Mouse (Mus musculus) limb, embryonic 12.5 days (tissue): ENCODE results near the gene Tmem141. TPM values are rescaled to one million over a fixed set of nuclear protein-coding genes. Genes with fewer than 3 reads are reported as not detected.

ENCODE experiments used
- ATAC-seq: fragments of 200-750 bp; cut with Nextera tagmentation; 2 replicates; pipeline ENCODE4 v1.8.0; 2017; ENCODE audit warnings: low read depth, moderate TSS enrichment; ENCODE audit not compliant: insufficient number of reproducible peaks, insufficient read depth, low FRiP score, low TSS enrichment
- H3K27ac ChIP-seq: fragments of 300-500 bp; sonication (generic); 2 replicates; pipeline ENCODE4 v1.5.1; 2016; ENCODE audit warnings: mild to moderate bottlenecking, moderate library complexity
- H3K27me3 ChIP-seq: fragments of 300-500 bp; sonication (generic); 2 replicates; pipeline ENCODE4 v1.6.1; 2016; ENCODE audit warnings: mild to moderate bottlenecking, moderate library complexity
- H3K36me3 ChIP-seq: fragments of 300-500 bp; sonication (generic); 2 replicates; pipeline ENCODE4 v1.6.1; 2016; ENCODE audit warnings: mild to moderate bottlenecking, moderate library complexity
- H3K4me1 ChIP-seq: fragments of 300-500 bp; sonication (generic); replicated peaks from 2 replicates; pipeline ENCODE4 v1.6.1; 2016
- H3K4me2 ChIP-seq: fragments of 300-500 bp; sonication (generic); 2 replicates; pipeline ENCODE4 v1.6.1; 2016; ENCODE audit warnings: mild to moderate bottlenecking, moderate library complexity
- H3K4me3 ChIP-seq: fragments of 300-500 bp; sonication (generic); replicated peaks from 2 replicates; pipeline ENCODE4 v1.5.1; 2016; ENCODE audit warnings: mild to moderate bottlenecking
- H3K9ac ChIP-seq: fragments of 300-500 bp; sonication (generic); replicated peaks from 2 replicates; pipeline ENCODE4 v1.6.1; 2016; ENCODE audit warnings: mild to moderate bottlenecking, moderate library complexity
- H3K9me3 ChIP-seq: fragments of 300-500 bp; sonication (generic); 2 replicates; pipeline ENCODE4 v1.6.1; 2016; ENCODE audit warnings: mild to moderate bottlenecking, moderate library complexity
- WGBS: fragments of 180-500 bp; shearing (Covaris S2); methylation state at CpG from one replicate; pipeline ENCODE4 v1.1.7; 2016; 5-methylcytosine and 5-hydroxymethylcytosine counted together
- polyA plus RNA-seq: library from polyadenylated mRNA; unstranded; fragments of >200 nt; fragmentation: Nextera tagmentation; extraction: Ambion mirVana; gene quantifications from 2 replicates; pipeline ENCODE4 v1.2.1, GENCODE M21; 2016

The Tmem141 gene
- polyA plus RNA-seq, 1 experiment from 2014 or later = 21.9 TPM

- WGBS = under 1% methylated on average over 80 of the region's 80 CpGs
- ATAC-seq = peak; percentile 83
- Histone ChIP-seq H3K36me3 (peaks cover 15% of the 10 kb centered on the region), H3K4me1 (peaks cover 17% of the 10 kb centered on the region), H3K4me2 (peak within 1 kb of the TSS; percentile 61), H3K4me3 (peak within 1 kb of the TSS; percentile 97), H3K9ac (peak within 1 kb of the TSS; percentile 94), H3K27ac (peak within 1 kb of the TSS; percentile 95), H3K27me3 (peaks cover 13% of the 10 kb centered on the region), H3K9me3 (no peaks in the 10 kb centered on the region)
Observed at GRCm38 (mm10) chr2:25607761-25608622, 13.8 kb downstream of the Tmem141 start, which contains the start of gene Rabl6. Gene Rabl6 (minus strand): TSS chr2:25608521.

DNA sequence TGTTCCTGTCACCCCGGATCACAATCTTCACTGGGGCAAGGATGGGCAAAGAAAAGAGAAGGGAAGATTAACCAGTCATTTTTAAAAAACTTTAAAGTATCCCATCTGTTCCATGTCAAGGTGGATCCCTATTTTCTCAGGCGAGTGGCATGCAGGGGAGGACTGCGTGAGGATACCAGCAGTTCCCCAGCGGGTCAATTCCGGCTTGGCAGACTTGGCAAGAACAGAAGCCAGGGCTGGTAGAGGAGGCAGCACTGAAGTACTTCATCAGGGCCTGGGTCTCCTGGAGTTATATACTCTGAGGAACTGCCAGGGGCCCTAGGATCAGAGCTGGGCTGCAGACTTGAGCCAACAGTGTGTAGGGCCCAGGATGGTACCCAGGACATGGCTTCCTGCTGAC is 19.3 kb downstream of the Tmem141 start:
- Histone ChIP-seq H3K4me1 (peaks cover 12% of the 10 kb centered on the region), H3K27ac (no peak overlapping the region), H3K9ac (no peak overlapping the region), H3K9me3 (no peaks in the 10 kb centered on the region), H3K27me3 (no peaks in the 10 kb centered on the region), H3K36me3 (peaks cover 70% of the 10 kb centered on the region), H3K4me2 (no peak overlapping the region), H3K4me3 (no peak overlapping the region)
- no peak for ATAC-seq
- 90% methylated on average over 5 of the region's 5 CpGs for WGBS

- H3K9me3 ChIP-seq = no peaks in the 10 kb centered on the region
- no peak overlapping the region for H3K9ac ChIP-seq
- H3K36me3 ChIP-seq = peaks cover 95% of the 10 kb centered on the region
- H3K27ac ChIP-seq = no peak overlapping the region
- WGBS = 86% methylated on average over 2 of the region's 2 CpGs
- ATAC-seq = no peak
- no peaks in the 10 kb centered on the region for H3K4me1 ChIP-seq
- no peak overlapping the region for H3K4me3 ChIP-seq
- H3K27me3 ChIP-seq = no peaks in the 10 kb centered on the region
- no peak overlapping the region for H3K4me2 ChIP-seq
Observed at GRCm38 (mm10) chr2:25600037-25600436, 21.8 kb downstream of the Tmem141 start.

GRCm38 (mm10) chr2:25598749-25599148 is 23.1 kb downstream of the Tmem141 start:
- Histone ChIP-seq H3K9me3 (no peaks in the 10 kb centered on the region), H3K27me3 (no peaks in the 10 kb centered on the region), H3K9ac (no peak overlapping the region), H3K4me1 (no peaks in the 10 kb centered on the region), H3K4me2 (no peak overlapping the region), H3K4me3 (no peak overlapping the region), H3K36me3 (peaks cover 95% of the 10 kb centered on the region), H3K27ac (no peak overlapping the region)
- ATAC-seq = no peak
- 91% methylated on average over 1 of the region's 1 CpGs for WGBS

GRCm38 (mm10) chr2:25596765-25597510 is 24.9 kb downstream of the Tmem141 start:
- H3K9ac ChIP-seq = no peak overlapping the region
- H3K9me3 ChIP-seq = no peaks in the 10 kb centered on the region
- no peaks in the 10 kb centered on the region for H3K4me1 ChIP-seq
- WGBS = 95% methylated on average over 5 of the region's 5 CpGs
- no peak overlapping the region for H3K4me2 ChIP-seq
- H3K36me3 ChIP-seq = peaks cover 95% of the 10 kb centered on the region
- no peaks in the 10 kb centered on the region for H3K27me3 ChIP-seq
- H3K27ac ChIP-seq = no peak overlapping the region
- no peak overlapping the region for H3K4me3 ChIP-seq
- ATAC-seq = no peak

- Histone ChIP-seq H3K27me3 (no peaks in the 10 kb centered on the region), H3K4me3 (no peak overlapping the region), H3K27ac (no peak overlapping the region), H3K9ac (no peak overlapping the region), H3K9me3 (no peaks in the 10 kb centered on the region), H3K36me3 (peaks cover 95% of the 10 kb centered on the region), H3K4me2 (no peak overlapping the region), H3K4me1 (no peaks in the 10 kb centered on the region)
- ATAC-seq = no peak
- 95% methylated on average over 2 of the region's 2 CpGs for WGBS
Observed at GRCm38 (mm10) chr2:25591863-25592262, 29.9 kb downstream of the Tmem141 start.

GRCm38 (mm10) chr2:25588227-25588907 is 33.4 kb downstream of the Tmem141 start:
- Histone ChIP-seq H3K4me3 (no peak overlapping the region), H3K4me2 (no peak overlapping the region), H3K9me3 (no peaks in the 10 kb centered on the region), H3K9ac (no peak overlapping the region), H3K27me3 (no peaks in the 10 kb centered on the region), H3K36me3 (peaks cover 98% of the 10 kb centered on the region), H3K27ac (no peak overlapping the region), H3K4me1 (peaks cover 3% of the 10 kb centered on the region; the same call in 1 of the 2 replicates)
- WGBS = 95% methylated on average over 8 of the region's 8 CpGs
- no peak for ATAC-seq

DNA sequence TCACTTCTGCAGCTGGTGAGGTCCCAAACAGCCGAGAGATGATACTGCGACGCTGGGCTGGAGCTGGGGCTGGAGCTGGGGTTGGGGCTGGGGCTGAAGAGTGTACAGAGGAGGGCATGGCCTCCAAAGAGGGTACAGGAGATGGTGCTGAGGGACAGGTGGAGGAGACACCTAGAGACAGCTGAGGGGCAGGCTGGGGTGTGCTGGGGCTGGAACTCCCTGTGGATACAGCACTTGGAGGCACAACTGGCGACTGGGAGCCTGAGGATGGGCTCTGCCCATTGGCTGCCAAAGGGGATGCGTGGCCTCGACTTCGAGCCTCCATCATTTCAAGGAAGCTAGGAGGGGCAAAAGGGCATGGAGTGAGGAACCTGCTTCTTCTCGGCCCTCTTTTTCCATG is 34.5 kb downstream of the Tmem141 start:
- Histone ChIP-seq H3K4me1 (peaks cover 14% of the 10 kb centered on the region), H3K9me3 (no peaks in the 10 kb centered on the region), H3K4me3 (no peak overlapping the region), H3K27me3 (no peaks in the 10 kb centered on the region), H3K36me3 (peaks cover 95% of the 10 kb centered on the region), H3K27ac (no peak overlapping the region), H3K4me2 (no peak overlapping the region), H3K9ac (no peak overlapping the region)
- no peak for ATAC-seq
- WGBS = 93% methylated on average over 8 of the region's 8 CpGs

GRCm38 (mm10) chr2:25585601-25586000 is 36.2 kb downstream of the Tmem141 start:
- ATAC-seq = no peak
- peaks cover 28% of the 10 kb centered on the region for H3K4me1 ChIP-seq
- no peak overlapping the region for H3K4me3 ChIP-seq
- H3K4me2 ChIP-seq = no peak overlapping the region
- WGBS = 91% methylated on average over 3 of the region's 3 CpGs
- no peak overlapping the region for H3K27ac ChIP-seq
- no peaks in the 10 kb centered on the region for H3K9me3 ChIP-seq
- no peak overlapping the region for H3K9ac ChIP-seq
- peaks cover 78% of the 10 kb centered on the region for H3K36me3 ChIP-seq
- peaks cover 7% of the 10 kb centered on the region for H3K27me3 ChIP-seq

DNA sequence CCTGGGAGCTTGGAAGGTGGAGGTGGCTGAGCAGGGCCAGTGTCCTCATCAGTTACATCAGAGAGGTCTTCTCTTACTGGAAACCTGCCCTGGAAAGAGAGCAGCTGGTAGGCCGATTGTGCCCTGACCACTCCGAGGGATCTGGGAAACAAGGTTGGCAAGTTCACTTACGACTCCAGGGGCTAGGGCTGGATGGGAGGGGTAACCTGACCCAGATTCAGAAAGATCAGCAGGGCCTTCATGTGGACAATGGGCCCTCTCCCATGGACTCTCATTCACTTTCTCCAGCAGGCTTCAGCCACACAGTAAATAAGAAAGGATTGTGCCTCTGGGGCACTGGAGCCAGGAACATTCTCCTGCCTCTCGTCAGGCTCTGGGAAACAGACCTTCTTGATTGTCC is 36.9 kb downstream of the Tmem141 start:
- Histone ChIP-seq H3K9ac (no peak overlapping the region), H3K4me3 (no peak overlapping the region), H3K4me1 (peaks cover 33% of the 10 kb centered on the region), H3K27me3 (peaks cover 15% of the 10 kb centered on the region), H3K36me3 (peaks cover 71% of the 10 kb centered on the region), H3K4me2 (no peak overlapping the region), H3K27ac (no peak overlapping the region), H3K9me3 (no peaks in the 10 kb centered on the region)
- no peak for ATAC-seq
- 91% methylated on average over 4 of the region's 4 CpGs for WGBS

DNA sequence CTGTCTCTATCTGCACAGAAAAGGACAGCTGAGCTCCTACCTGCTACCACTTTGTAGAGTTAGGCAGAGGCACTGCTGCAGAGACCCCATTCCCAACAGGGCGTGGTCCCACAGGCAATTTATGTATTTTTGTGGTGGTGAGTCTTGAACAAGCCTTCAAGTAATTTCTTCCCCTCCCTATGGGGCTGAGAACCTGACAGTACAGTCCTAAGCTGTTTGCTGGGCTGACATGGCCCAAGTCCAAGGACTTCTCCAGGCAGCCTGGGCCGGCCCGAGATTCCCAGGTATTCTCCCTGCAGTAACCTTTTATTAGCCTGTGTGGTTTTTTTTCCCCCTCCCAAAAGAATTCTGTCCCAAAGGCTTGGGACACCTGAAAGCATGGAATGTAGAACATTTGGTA is 37.7 kb downstream of the Tmem141 start:
- no peak for ATAC-seq
- Histone ChIP-seq H3K27me3 (peaks cover 22% of the 10 kb centered on the region), H3K9me3 (no peaks in the 10 kb centered on the region), H3K36me3 (peaks cover 64% of the 10 kb centered on the region), H3K27ac (no peak overlapping the region), H3K4me2 (no peak overlapping the region), H3K4me3 (no peak overlapping the region), H3K4me1 (peaks cover 40% of the 10 kb centered on the region), H3K9ac (no peak overlapping the region)
- WGBS = 90% methylated on average over 3 of the region's 3 CpGs
